Mouse (Mus musculus): ENCODE data around the gene Psg17. TPM values are rescaled to one million over a fixed set of nuclear protein-coding genes. Genes with fewer than 3 reads are reported as not detected.
"Not testable (repeated sequence)": the region's sequence is repeated elsewhere in the genome, so short reads cannot be mapped to it uniquely, and the experiment has no call there.

Gene Psg17
- total and polyA plus RNA-seq, 3 experiments, result not detected

DNA sequence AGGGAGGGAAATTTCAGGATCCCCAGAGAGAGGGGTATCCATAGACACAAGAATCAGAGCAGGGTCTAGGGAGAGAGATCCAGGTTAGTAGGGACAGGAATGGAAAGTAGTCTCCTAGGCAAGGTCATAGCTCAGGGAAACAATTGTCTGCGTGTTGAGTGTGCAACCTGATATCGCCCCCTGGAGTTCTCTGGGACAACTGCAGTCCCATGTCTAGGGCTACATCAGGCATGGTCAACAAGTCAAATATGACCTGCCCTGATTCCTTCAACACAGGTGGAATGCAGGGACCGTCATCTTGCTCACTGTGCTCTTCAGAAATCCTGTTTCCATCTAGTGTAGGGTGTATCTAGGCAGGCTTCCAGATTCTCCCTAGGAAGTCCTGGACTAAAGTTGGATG lies 22.3 kb downstream of the Psg17 start:
- Histone ChIP-seq H3K9me3 (replicated peaks; ENCODE audit: low read length) (no peaks in the 10 kb centered on the region), H3K9ac (ENCODE audit: insufficient read depth, low read depth) (no peak overlapping the region), H3K4me1 (ENCODE audit: control insufficient read depth in 1 of 2, insufficient read depth in 2 of 2) (no peaks in the 10 kb centered on the region), H3K79me2 (replicated peaks; ENCODE audit: control insufficient read depth, extremely low read depth, insufficient read depth, poor library complexity, severe bottlenecking) (no peaks in the 10 kb centered on the region), H3K27ac (ENCODE audit: insufficient read depth, low read depth) (no peak overlapping the region), H3K27me3 (replicated peaks) (peaks cover 61% of the 10 kb centered on the region), H3K4me3 (replicated peaks in 1 of 3; ENCODE audit: low read depth in 2 of 3, low read length in 2 of 3, poor library complexity in 1 of 3) (no peak overlapping the region), H3K4me2 (ENCODE audit: insufficient read depth, low read depth, poor library complexity, severe bottlenecking) (no peak overlapping the region), H3K36me3 (replicated peaks in 1 of 2; ENCODE audit: control insufficient read depth in 1 of 2, insufficient read depth in 1 of 2, low read length in 1 of 2) (no peaks in the 10 kb centered on the region)
- dilution Hi-C loops (cut with MboI; ENCODE audit: extremely low pct_ligation_motif_present, extremely low pct_unique_long_range_greater_than_20kb, low sequenced_read_pairs), result no loop called here
- peak; percentile 35 for DNase-seq (ENCODE audit: extremely low read depth)
- TF ChIP-seq CTCF (conservative IDR thresholded peaks at IDR 0.05 in 1 of 2, IDR thresholded peaks at IDR 0.05 in 1 of 2; ENCODE audit: low read depth in 2 of 2, low read length in 2 of 2) (peak; percentile 63 to 74), CHD2 (IDR thresholded peaks at IDR 0.05; ENCODE audit: low read length) (no peak), USF2 (conservative IDR thresholded peaks at IDR 0.05; ENCODE audit: low read depth, low read length) (no peak), MYC (IDR thresholded peaks at IDR 0.05; ENCODE audit: low read depth, low read length) (no peak), IRF4 (IDR thresholded peaks at IDR 0.05; ENCODE audit: low read depth, low read length) (no peak), RAD21 (IDR thresholded peaks at IDR 0.05; ENCODE audit: low read depth, low read length) (peak; percentile 32), SMC3 (IDR thresholded peaks at IDR 0.05; ENCODE audit: low read depth, low read length) (peak; percentile 41), TBP (conservative IDR thresholded peaks at IDR 0.05; ENCODE audit: low read depth, low read length) (no peak), MAZ (IDR thresholded peaks at IDR 0.05; ENCODE audit: low read depth, low read length) (no peak), MAFK (IDR thresholded peaks at IDR 0.05; ENCODE audit: insufficient replicate concordance, low read length) (no peak), RCOR1 (conservative IDR thresholded peaks at IDR 0.05; ENCODE audit: low read depth, low read length) (no peak), E2F4 (IDR thresholded peaks at IDR 0.05; ENCODE audit: insufficient replicate concordance, low read depth, low read length) (no peak), USF1 (IDR thresholded peaks at IDR 0.05; ENCODE audit: low read depth, low read length) (no peak)
- in situ Hi-C loops (cut with MboI; ENCODE audit: low pct_ligation_motif_present, low pct_unique_long_range_greater_than_20kb, low sequenced_read_pairs), result no loop called here

- in situ Hi-C loops (cut with MboI; ENCODE audit: low pct_ligation_motif_present, low pct_unique_long_range_greater_than_20kb, low sequenced_read_pairs), result no loop called here
- TF ChIP-seq HCFC1 (IDR thresholded peaks at IDR 0.05; ENCODE audit: low read depth, low read length), result no peak
- TF ChIP-seq SIN3A (IDR thresholded peaks at IDR 0.05; ENCODE audit: low read length), result no peak
- TF ChIP-seq ZNF384 (IDR thresholded peaks at IDR 0.05; ENCODE audit: low read depth, low read length), result no peak
- no peak for TF ChIP-seq NRF1 (IDR thresholded peaks at IDR 0.05; ENCODE audit: low read depth, low read length)
- no peak for TF ChIP-seq SMC3 (IDR thresholded peaks at IDR 0.05; ENCODE audit: low read depth, low read length)
- TF ChIP-seq CHD2 (IDR thresholded peaks at IDR 0.05; ENCODE audit: low read length), result no peak
- no peak for TF ChIP-seq RAD21 (IDR thresholded peaks at IDR 0.05; ENCODE audit: low read depth, low read length)
- no peak for TF ChIP-seq TCF12 (IDR thresholded peaks at IDR 0.05; ENCODE audit: low read depth, low read length)
- DNase-seq (ENCODE audit: extremely low read depth), result no peak
Measured at GRCm38 (mm10) chr7:18798420-18798819, 23.0 kb downstream of the Psg17 start, which contains the start of gene Psg19. Gene Psg19 (minus strand): TSS chr7:18798520.

GRCm38 (mm10) chr7:18790671-18791070 lies 30.7 kb downstream of the Psg17 start:
- in situ Hi-C loops (cut with MboI; ENCODE audit: low pct_ligation_motif_present, low pct_unique_long_range_greater_than_20kb, low sequenced_read_pairs); H3K4me3 ChIP-seq (replicated peaks in 1 of 3; ENCODE audit: low read depth in 2 of 3, low read length in 2 of 3, poor library complexity in 1 of 3); H3K27ac ChIP-seq (ENCODE audit: insufficient read depth, low read depth); H3K9ac ChIP-seq (ENCODE audit: insufficient read depth, low read depth); H3K79me2 ChIP-seq (replicated peaks; ENCODE audit: control insufficient read depth, extremely low read depth, insufficient read depth, poor library complexity, severe bottlenecking); H3K4me1 ChIP-seq (ENCODE audit: control insufficient read depth in 1 of 2, insufficient read depth in 2 of 2); DNase-seq (ENCODE audit: extremely low read depth); H3K4me2 ChIP-seq (ENCODE audit: insufficient read depth, low read depth, poor library complexity, severe bottlenecking); H3K36me3 ChIP-seq (replicated peaks in 1 of 2; ENCODE audit: control insufficient read depth in 1 of 2, insufficient read depth in 1 of 2, low read length in 1 of 2); dilution Hi-C loops (cut with MboI; ENCODE audit: extremely low pct_ligation_motif_present, extremely low pct_unique_long_range_greater_than_20kb, low sequenced_read_pairs); H3K9me3 ChIP-seq (replicated peaks; ENCODE audit: low read length): not testable (repeated sequence)
- H3K27me3 ChIP-seq (replicated peaks), result peaks cover 47% of the 10 kb centered on the region

More at GRCm38 (mm10) chr7:18798420-18798819, 23.0 kb downstream of the Psg17 start, which contains the start of gene Psg19:
- H3K9ac ChIP-seq (ENCODE audit: insufficient read depth, low read depth), result no peak within 1 kb of the TSS
- peaks cover 61% of the 10 kb centered on the region for H3K27me3 ChIP-seq (replicated peaks)
- H3K36me3 ChIP-seq (replicated peaks in 1 of 2; ENCODE audit: control insufficient read depth in 1 of 2, insufficient read depth in 1 of 2, low read length in 1 of 2), result no peaks in the 10 kb centered on the region
- H3K9me3 ChIP-seq (replicated peaks; ENCODE audit: low read length), result no peaks in the 10 kb centered on the region
- H3K4me1 ChIP-seq (ENCODE audit: control insufficient read depth in 1 of 2, insufficient read depth in 2 of 2), result no peaks in the 10 kb centered on the region
- no peaks in the 10 kb centered on the region for H3K79me2 ChIP-seq (replicated peaks; ENCODE audit: control insufficient read depth, extremely low read depth, insufficient read depth, poor library complexity, severe bottlenecking)
- no peak within 1 kb of the TSS for H3K4me2 ChIP-seq (ENCODE audit: insufficient read depth, low read depth, poor library complexity, severe bottlenecking)
- no peak within 1 kb of the TSS for H3K27ac ChIP-seq (ENCODE audit: insufficient read depth, low read depth)
- H3K4me3 ChIP-seq (replicated peaks in 1 of 3; ENCODE audit: low read depth in 2 of 3, low read length in 2 of 3, poor library complexity in 1 of 3), result no peak within 1 kb of the TSS
- dilution Hi-C loops (cut with MboI; ENCODE audit: extremely low pct_ligation_motif_present, extremely low pct_unique_long_range_greater_than_20kb, low sequenced_read_pairs), result no loop called here

All from CH12.LX (cell line).